Mouse (Mus musculus) heart, embryonic 14.5 days (tissue): ENCODE data around the gene Gm21788. TPM values are rescaled to one million over a fixed set of nuclear protein-coding genes. Genes with fewer than 3 reads are reported as not detected.
"Not testable (repeated sequence)": the region's sequence is repeated elsewhere in the genome, so short reads cannot be mapped to it uniquely, and the experiment has no call there.

Experiments used
- ATAC-seq: fragments of 200-750 bp; cut with Nextera tagmentation; 2 replicates; pipeline ENCODE4 v1.8.0; 2017; ENCODE audit warnings: low read depth, moderate TSS enrichment; ENCODE audit not compliant: insufficient number of reproducible peaks, insufficient read depth, low FRiP score
- H3K27ac ChIP-seq, 2 experiments: fragments of 200-500 bp in 1 of 2; fragments of 300-500 bp in 1 of 2; sonication (generic) in 1 of 2; replicated peaks in 1 of 2; 2 replicates each; pipeline ENCODE4 v1.5.1; 2012 to 2014; ENCODE audit warnings: low read depth in 2 of 2, low read length in 2 of 2, control low read depth in 1 of 2, mild to moderate bottlenecking in 1 of 2, mixed read lengths in 1 of 2; ENCODE audit not compliant: control insufficient read depth in 1 of 2, insufficient read depth in 1 of 2
- H3K27me3 ChIP-seq: fragments of 300-500 bp; sonication (generic); 2 replicates; pipeline ENCODE4 v1.6.1; 2014; ENCODE audit warnings: mild to moderate bottlenecking, low read length, control low read depth; ENCODE audit not compliant: control insufficient read depth, insufficient read depth
- H3K36me3 ChIP-seq: fragments of 300-500 bp; sonication (generic); 2 replicates; pipeline ENCODE4 v1.6.1; 2014; ENCODE audit warnings: mild to moderate bottlenecking, control low read depth, low read length, mixed read lengths; ENCODE audit not compliant: control insufficient read depth, insufficient read depth
- H3K4me1 ChIP-seq, 2 experiments: fragments of 200-500 bp in 1 of 2; fragments of 300-500 bp in 1 of 2; sonication (generic) in 1 of 2; 2 replicates each; pipeline ENCODE4 v1.6.1; 2012 to 2014; ENCODE audit warnings: low read length in 2 of 2, control low read depth in 1 of 2, mixed read lengths in 1 of 2; ENCODE audit not compliant: control insufficient read depth in 2 of 2, insufficient read depth in 2 of 2
- H3K4me2 ChIP-seq: fragments of 300-500 bp; sonication (generic); 2 replicates; pipeline ENCODE4 v1.6.1; 2014; ENCODE audit warnings: mild to moderate bottlenecking, low read length
- H3K4me3 ChIP-seq, 2 experiments: fragments of 200-500 bp in 1 of 2; fragments of 300-500 bp in 1 of 2; sonication (generic) in 1 of 2; 2 replicates each; pipeline ENCODE4 v1.5.1; 2012 to 2014; ENCODE audit warnings: low read length in 2 of 2, mild to moderate bottlenecking in 2 of 2, control low read depth in 1 of 2, low read depth in 1 of 2, moderate library complexity in 1 of 2; ENCODE audit not compliant: control insufficient read depth in 1 of 2, insufficient read depth in 1 of 2
- H3K9ac ChIP-seq: fragments of 300-500 bp; sonication (generic); 2 replicates; pipeline ENCODE4 v1.6.1; 2014; ENCODE audit warnings: mild to moderate bottlenecking, low read length
- H3K9me3 ChIP-seq: fragments of 300-500 bp; sonication (generic); 2 replicates; pipeline ENCODE4 v1.6.1; 2016; ENCODE audit warnings: low read length, control low read depth; ENCODE audit not compliant: control insufficient read depth
- WGBS: fragments of 180-500 bp; shearing (Covaris S2); extraction: QIAGEN DNeasy Blood & Tissue Kit; methylation state at CpG from one replicate; pipeline ENCODE4 v1.1.7; 2014; 5-methylcytosine and 5-hydroxymethylcytosine counted together
- polyA plus RNA-seq: library from polyadenylated mRNA; unstranded; fragments of >200 nt; fragmentation: Nextera tagmentation; extraction: Ambion mirVana; gene quantifications from 2 replicates; pipeline ENCODE4 v1.2.1, GENCODE M21; 2014

Gene Gm21788
- polyA plus RNA-seq = not detected in 2 replicates

DNA sequence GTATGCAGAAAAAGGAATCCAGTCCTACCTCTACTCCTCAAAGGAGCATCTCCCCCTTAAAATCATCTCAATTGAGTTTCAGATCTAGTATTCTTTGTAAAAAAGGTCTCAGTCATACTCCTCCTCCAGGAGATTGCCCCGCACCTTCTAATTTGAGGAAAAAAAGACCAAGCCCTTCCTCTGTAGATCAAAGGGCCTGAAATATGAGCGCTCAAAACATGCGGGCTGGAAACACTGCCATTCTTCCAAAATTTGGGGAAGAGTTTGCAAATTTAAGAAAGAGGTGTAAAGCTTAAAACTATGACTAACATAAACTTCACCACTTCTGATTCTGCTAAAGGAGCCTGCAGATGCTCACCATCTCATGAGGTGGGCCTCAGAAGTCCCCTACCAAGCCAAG lies at the start of gene Gm21788:
Gene Gm21788 (plus strand): TSS at position 301 of the 400 bp plus-strand sequence.
- ATAC-seq, H3K27me3 ChIP-seq, H3K4me3 ChIP-seq, H3K9me3 ChIP-seq, H3K36me3 ChIP-seq, H3K4me2 ChIP-seq, H3K4me1 ChIP-seq, H3K9ac ChIP-seq, H3K27ac ChIP-seq: not testable (repeated sequence)
- no CpG with 5 or more reads among the region's 3 CpGs for WGBS

Other genes with a start within 250 kb of the Gm21788 start
- gene Gm21244, start 235.7 kb upstream of the Gm21788 start, polyA plus RNA-seq = not detected in 2 replicates
- gene Gm28998, start 151.2 kb upstream of the Gm21788 start, polyA plus RNA-seq = not detected in 2 replicates
- gene Gm20826, start 233.5 kb downstream of the Gm21788 start, polyA plus RNA-seq = not detected in 2 replicates